Comparison of ENCODE assay signal across 22 mouse cellular contexts in the genomic region with DNA sequence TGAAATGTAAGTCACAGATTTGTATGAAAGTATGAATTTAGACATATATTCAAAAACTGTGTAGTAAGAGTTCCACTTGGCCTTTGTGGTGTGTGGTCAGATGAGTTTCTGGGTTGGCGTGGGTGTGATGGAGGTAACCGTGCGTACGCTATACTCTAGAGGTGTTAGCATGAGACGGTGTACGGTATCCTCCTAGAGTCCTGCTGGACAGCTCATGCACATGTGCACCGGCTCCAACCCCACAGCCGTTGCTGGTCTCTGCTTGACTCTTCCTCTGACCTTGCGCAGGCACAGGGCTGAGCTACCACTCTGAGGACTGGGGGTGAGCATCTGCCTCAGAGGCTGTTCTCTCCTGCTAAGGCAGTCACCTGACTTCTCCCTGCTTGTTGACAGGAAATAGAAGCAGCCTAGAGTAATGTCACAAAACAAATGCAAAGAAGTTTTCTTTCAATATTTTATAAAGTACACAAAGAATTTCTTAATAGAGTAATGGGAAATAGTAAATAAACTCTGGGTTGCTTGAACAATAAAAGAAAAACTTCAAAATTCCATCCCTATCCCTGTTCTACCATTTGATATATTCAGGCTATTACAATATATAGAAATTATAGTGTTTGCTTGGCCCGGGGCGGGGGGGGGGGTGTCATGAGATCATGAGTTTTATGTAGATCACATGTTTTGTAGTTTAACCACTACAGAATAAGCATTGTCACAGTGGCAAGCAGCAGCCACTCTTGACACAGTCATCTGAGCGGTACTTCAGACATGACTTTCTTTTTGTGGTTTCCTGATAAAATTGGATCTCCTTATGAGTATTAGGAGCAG.
DNase-seq lines count a peak whose midpoint lies in the region; TF ChIP-seq lines count a peak whose summit lies in the region.
"Had no signal": no experiment of that assay in that cellular context is flagged by ENCODE, and none has a peak within 500 bp of the region (broad histone marks: within the 10 kb centered on the region; RNA-seq: fewer than 3 reads in every experiment).

No protein-coding gene starts in this region.

- TF ChIP-seq POLR2A in thymus, adult 2 months (IDR thresholded peaks at IDR 0.05; ENCODE audit: control insufficient read depth, extremely low read depth, insufficient read depth, low read length, poor library complexity), result no peak

- no peak overlapping the region for H3K27ac ChIP-seq in thymus, adult 2 months (ENCODE audit: control insufficient read depth, insufficient read depth, low read length)
- H3K27ac ChIP-seq: embryonic facial prominence, embryonic 15.5 days; gastrocnemius, adult 2 months; hindbrain, postnatal 0 days; limb, embryonic 10.5 days; midbrain, embryonic 12.5 days had no signal

- DNase-seq in thymus, adult 2 months, result peak; percentile 12
- DNase-seq in thymus, postnatal 0 days (ENCODE audit: low spot score), result no peak
- peak; percentile 41 for DNase-seq in induced T-regulatory cell, adult 2 months (ENCODE audit: low read depth)
- DNase-seq in naive thymus-derived CD4-positive, alpha-beta T cell, adult 2 months (ENCODE audit: low read depth), result peak; percentile 24
- no peak for DNase-seq in urinary bladder, postnatal 25 days (ENCODE audit: low spot score)
- DNase-seq in testis, postnatal 14 days (ENCODE audit: low spot score), result no peak
- DNase-seq in kidney, postnatal 36 days, result no peak
- DNase-seq: adrenal gland, postnatal 25 days; B cell, adult 2 months; cerebellum, adult 11 months; cerebellum, postnatal 14 days; gastrocnemius, adult 2 months; heart, postnatal 36 days; kidney, adult 8-10 months; kidney, postnatal 4 days; layer of hippocampus, adult 9-11 months; lung, adult 18-20 months; lung, postnatal 36 days had no signal

- H3K36me3 ChIP-seq in thymus, adult 2 months (ENCODE audit: control insufficient read depth, insufficient read depth, low read length), result no peaks in the 10 kb centered on the region
- H3K36me3 ChIP-seq: embryonic facial prominence, embryonic 15.5 days; midbrain, embryonic 12.5 days had no signal

- TF ChIP-seq CTCF in thymus, adult 2 months (IDR thresholded peaks at IDR 0.05; ENCODE audit: borderline replicate concordance, control insufficient read depth, extremely low read depth, insufficient read depth, low read length, poor library complexity), result no peak

- no peak overlapping the region for H3K4me3 ChIP-seq in thymus, adult 2 months (ENCODE audit: control insufficient read depth, insufficient read depth, low read length)
- H3K4me3 ChIP-seq: embryonic facial prominence, embryonic 15.5 days; gastrocnemius, adult 2 months; limb, embryonic 10.5 days; midbrain, embryonic 12.5 days had no signal

- H3K4me1 ChIP-seq in thymus, adult 2 months (replicated peaks; ENCODE audit: control insufficient read depth, insufficient read depth, low read length), result peaks cover 3% of the 10 kb centered on the region; the same call in 1 of the 2 replicates
- H3K4me1 ChIP-seq: embryonic facial prominence, embryonic 15.5 days had no signal

- no peaks in the 10 kb centered on the region for H3K27me3 ChIP-seq in thymus, adult 2 months (ENCODE audit: control insufficient read depth, insufficient read depth, low read length)
- H3K27me3 ChIP-seq: embryonic facial prominence, embryonic 15.5 days; midbrain, embryonic 12.5 days had no signal

- 62% methylated on average over 12 of the region's 12 CpGs for WGBS in thymus, adult 2 months

Comparison
In these comparisons a context has a peak if more than half of its experiments do, and no peak if none do; other contexts are left out.
1. DNase-seq: peak in thymus, adult 2 months (single experiment), induced T-regulatory cell, adult 2 months (single experiment) and naive thymus-derived CD4-positive, alpha-beta T cell, adult 2 months (single experiment); none in thymus, postnatal 0 days (single experiment), urinary bladder, postnatal 25 days (single experiment), testis, postnatal 14 days (single experiment) and kidney, postnatal 36 days (0 of 2).